Comparison of ENCODE assay signal across 8 mouse cellular contexts in the genomic region with DNA sequence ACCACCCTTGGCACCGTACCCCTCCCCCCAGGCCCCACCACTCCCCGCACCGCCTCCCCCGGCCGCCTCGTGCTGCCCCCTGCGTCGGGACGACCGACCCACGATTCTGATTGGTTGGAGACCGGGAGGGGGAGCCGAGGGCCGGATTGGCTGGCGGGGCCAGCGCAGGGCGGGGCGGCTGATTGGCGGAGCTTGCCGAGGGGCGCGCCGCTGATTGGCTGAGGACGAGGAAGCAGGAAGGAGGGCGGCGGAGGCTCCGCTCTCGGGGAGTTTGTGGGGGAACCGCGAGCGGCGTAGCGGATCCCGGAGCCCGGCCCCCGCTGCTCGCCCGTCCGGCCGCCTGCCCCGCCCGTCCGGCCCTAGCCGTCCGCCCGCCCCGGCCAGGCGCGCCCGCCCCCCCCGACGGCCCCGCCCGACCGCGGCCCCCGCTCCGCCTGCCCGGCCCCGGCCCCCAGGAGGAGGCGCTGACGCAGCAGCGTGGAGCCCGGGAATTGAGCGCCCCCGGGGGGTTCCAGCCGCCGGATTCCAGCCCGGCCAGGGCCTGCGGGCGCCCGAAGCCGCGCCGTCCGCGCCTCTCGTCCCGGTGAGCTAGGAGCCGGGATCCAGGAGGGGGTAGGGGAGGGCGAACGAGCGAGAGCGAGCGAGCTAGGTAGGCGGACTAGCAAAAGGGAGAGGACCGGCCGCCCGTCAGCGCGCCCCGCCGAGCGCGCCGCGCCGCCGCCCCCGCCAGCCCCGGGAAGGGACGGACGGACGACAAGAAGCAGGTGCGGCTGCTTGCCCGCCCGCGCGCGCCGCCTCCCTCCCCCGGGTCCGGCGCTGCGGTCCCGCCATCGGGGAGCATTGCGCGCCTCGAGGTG. TPM values are rescaled to one million over a fixed set of nuclear protein-coding genes. Genes with fewer than 3 reads are reported as not detected.
DNase-seq lines count a peak whose midpoint lies in the region; ATAC-seq and TF ChIP-seq lines count a peak whose summit lies in the region.

No protein-coding gene starts in this region.

- peak overlapping the region; percentile 79 for H3K4me3 ChIP-seq in lung, postnatal 0 days (ENCODE audit: low read depth, low read length)

- H3K9ac ChIP-seq in lung, postnatal 0 days (replicated peaks; ENCODE audit: low read depth), result peak overlapping the region; percentile 84

- peak; percentile 81 for DNase-seq in MEL-GATA-1-ER (ENCODE audit: extremely low read depth, low read depth)
- peak; percentile 97 for DNase-seq in cerebellum, adult 8-10 months
- DNase-seq in forelimb bud, embryonic 11.5 days (ENCODE audit: low read depth, low spot score), result peak; percentile 92
- DNase-seq in layer of hippocampus, adult 9-11 months, result peak; percentile 97
- DNase-seq in lung, postnatal 0 days (ENCODE audit: low spot score), result peak; percentile 98
- peak; percentile 92 for DNase-seq in ovary, postnatal 14 days (ENCODE audit: low spot score)
- peak; percentile 99 for DNase-seq in thymus, postnatal 14 days

- H3K27ac ChIP-seq in lung, postnatal 0 days (ENCODE audit: low read length), result peak overlapping the region; percentile 82

- H3K4me2 ChIP-seq in lung, postnatal 0 days (replicated peaks; ENCODE audit: low read depth, low read length), result peak overlapping the region; percentile 99

- no peaks in the 10 kb centered on the region for H3K36me3 ChIP-seq in lung, postnatal 0 days (ENCODE audit: insufficient read depth, low read length)

- TF ChIP-seq EP300 in lung, postnatal 0 days (IDR thresholded peaks at IDR 0.05), result no peak

- peaks cover 17% of the 10 kb centered on the region for H3K27me3 ChIP-seq in lung, postnatal 0 days (replicated peaks; ENCODE audit: insufficient read depth, low read length)

- TF ChIP-seq CTCF in lung, postnatal 0 days (IDR thresholded peaks at IDR 0.05), result peak; percentile 41; the same call in 1 of the 2 replicates

- peaks cover 17% of the 10 kb centered on the region; the same call in 1 of the 2 replicates for H3K4me1 ChIP-seq in lung, postnatal 0 days (ENCODE audit: insufficient read depth, low read depth, low read length)

- under 1% methylated on average over 64 of the region's 120 CpGs for WGBS in lung, postnatal 0 days

- ATAC-seq in hematopoietic stem cell, adult 5-6 weeks (replicated peaks in 1 of 2; ENCODE audit: insufficient read depth in 1 of 2, low FRiP score in 2 of 2, low TSS enrichment in 1 of 2, low read depth in 1 of 2, poor library complexity in 2 of 2, severe bottlenecking in 2 of 2), result peak; percentile 78 to 86
- ATAC-seq in lung, postnatal 0 days, result peak; percentile 93

- no peaks in the 10 kb centered on the region for H3K9me3 ChIP-seq in lung, postnatal 0 days (ENCODE audit: low read length)

RNA-seq across cellular contexts. Expression of a gene that starts 1.2 kb away (rescaled TPM):
- total RNA-seq in hematopoietic stem cell, adult 5-6 weeks (2017), result 6.4 and 6.9 TPM in 2 replicates
- 5.1 and 5.4 TPM in 2 replicates for polyA plus RNA-seq in lung, postnatal 0 days (2015; fragmentation: Nextera tagmentation; extraction: Ambion mirVana)

RNA-seq across cellular contexts. Expression of a gene that starts 24.9 kb away (rescaled TPM):
- total RNA-seq in hematopoietic stem cell, adult 5-6 weeks (2017), result 4.0 and 4.5 TPM in 2 replicates
- polyA plus RNA-seq in lung, postnatal 0 days (2015; fragmentation: Nextera tagmentation; extraction: Ambion mirVana), result 20.8 and 22.0 TPM in 2 replicates

RNA-seq across cellular contexts. Expression of a gene that starts 39.6 kb away (rescaled TPM):
- 30.4 and 35.1 TPM in 2 replicates for total RNA-seq in hematopoietic stem cell, adult 5-6 weeks (2017)
- 46.5 and 53.2 TPM in 2 replicates for polyA plus RNA-seq in lung, postnatal 0 days (2015; fragmentation: Nextera tagmentation; extraction: Ambion mirVana)

Comparison
In these comparisons a context has a peak if more than half of its experiments do, and no peak if none do; other contexts are left out.
1. Peak in every context shown above with its lines: DNase-seq, ATAC-seq, H3K4me3 ChIP-seq and H3K27ac ChIP-seq.